22 mouse cellular contexts compared by ENCODE assay signal in genomic region chr2:72183751-72184150, GRCm38 (mm10).
DNase-seq lines count a peak whose midpoint lies in the region; ATAC-seq and TF ChIP-seq lines count a peak whose summit lies in the region.
"Had no signal": no experiment of that assay in that cellular context is flagged by ENCODE, and none has a peak within 500 bp of the region (broad histone marks: within the 10 kb centered on the region; RNA-seq: fewer than 3 reads in every experiment).

No protein-coding gene starts in this region.

- no peak for ATAC-seq in granulocyte monocyte progenitor cell, adult 5-6 weeks (replicated peaks; ENCODE audit: poor library complexity, severe bottlenecking)
- ATAC-seq: forebrain, embryonic 16.5 days; hindbrain, embryonic 16.5 days; Patski had no signal

- 10% methylated on average over 3 of the region's 3 CpGs for WGBS in thymus, adult 2 months

- H3K4me1 ChIP-seq in thymus, adult 2 months (replicated peaks; ENCODE audit: control insufficient read depth, insufficient read depth, low read length), result peaks cover 7% of the 10 kb centered on the region
- H3K4me1 ChIP-seq: embryonic facial prominence, embryonic 12.5 days; heart, embryonic 10.5 days; hindbrain, embryonic 12.5 days had no signal

- peak overlapping the region; percentile 14; the same call in 1 of the 2 replicates for H3K27ac ChIP-seq in thymus, adult 2 months (ENCODE audit: control insufficient read depth, insufficient read depth, low read length)
- H3K27ac ChIP-seq: embryonic facial prominence, embryonic 12.5 days; gastrocnemius, adult 2 months; heart, embryonic 10.5 days; hindbrain, embryonic 12.5 days had no signal

- no peaks in the 10 kb centered on the region for H3K27me3 ChIP-seq in thymus, adult 2 months (ENCODE audit: control insufficient read depth, insufficient read depth, low read length)
- H3K27me3 ChIP-seq: CH12.LX; embryonic facial prominence, embryonic 12.5 days; hindbrain, embryonic 12.5 days had no signal

- TF ChIP-seq POLR2A in thymus, adult 2 months (IDR thresholded peaks at IDR 0.05; ENCODE audit: control insufficient read depth, extremely low read depth, insufficient read depth, low read length, poor library complexity), result no peak

- no peak overlapping the region for H3K4me3 ChIP-seq in thymus, adult 2 months (ENCODE audit: control insufficient read depth, insufficient read depth, low read length)
- H3K4me3 ChIP-seq: embryonic facial prominence, embryonic 12.5 days; gastrocnemius, adult 2 months; heart, embryonic 10.5 days; hindbrain, embryonic 12.5 days had no signal

- no peaks in the 10 kb centered on the region; the same call in 1 of the 2 replicates for H3K36me3 ChIP-seq in thymus, adult 2 months (ENCODE audit: control insufficient read depth, insufficient read depth, low read length)
- H3K36me3 ChIP-seq: embryonic facial prominence, embryonic 12.5 days; heart, embryonic 10.5 days; hindbrain, embryonic 12.5 days had no signal

- DNase-seq in thymus, adult 2 months, result peak; percentile 49
- no peak for DNase-seq in thymus, postnatal 4 days
- peak; percentile 60 for DNase-seq in T-cell, adult 2 months (ENCODE audit: low spot score)
- DNase-seq in thymus, postnatal 14 days, result peak; percentile 56
- no peak for DNase-seq in adrenal gland, postnatal 14 days
- DNase-seq: adrenal gland, postnatal 10 days; cerebellum, adult 11-12 months; cerebellum, adult 9-10 months; cerebellum, postnatal 25 days; gastrocnemius, adult 2 months; gastrocnemius, postnatal 25 days; heart, adult 18-20 months; heart, postnatal 10 days; heart, postnatal 4 days had no signal

- no peak for TF ChIP-seq CTCF in thymus, adult 2 months (IDR thresholded peaks at IDR 0.05; ENCODE audit: borderline replicate concordance, control insufficient read depth, extremely low read depth, insufficient read depth, low read length, poor library complexity)

Comparison
In these comparisons a context has a peak if more than half of its experiments do, and no peak if none do; other contexts are left out.
1. DNase-seq: peak in thymus, adult 2 months (single experiment), T-cell, adult 2 months (single experiment) and thymus, postnatal 14 days (single experiment); none in thymus, postnatal 4 days (single experiment) and adrenal gland, postnatal 14 days (single experiment).